Mouse (Mus musculus): ENCODE measurements around the gene Cnst. TPM values are rescaled to one million over a fixed set of nuclear protein-coding genes. Genes with fewer than 3 reads are reported as not detected.

The Cnst gene
- polyA plus RNA-seq, 1 experiment from 2014 or later = 6.3 TPM

- H3K79me2 ChIP-seq (ENCODE audit: inconsistent target) = no peaks in the 10 kb centered on the region
- no peak overlapping the region for H3K27ac ChIP-seq
- WGBS (ENCODE audit: missing documents) = 88% methylated on average over 7 of the region's 7 CpGs
- H3K4me3 ChIP-seq (ENCODE audit: inconsistent target) = no peak overlapping the region
- no peaks in the 10 kb centered on the region for H3K36me3 ChIP-seq (ENCODE audit: inconsistent target)
Observed at GRCm38 (mm10) chr1:179592972-179593371, 46.8 kb downstream of the Cnst start.

GRCm38 (mm10) chr1:179598386-179598785 lies 52.2 kb downstream of the Cnst start:
- 91% methylated on average over 5 of the region's 6 CpGs for WGBS (ENCODE audit: missing documents)
- H3K36me3 ChIP-seq (ENCODE audit: inconsistent target) = no peaks in the 10 kb centered on the region
- H3K4me3 ChIP-seq (ENCODE audit: inconsistent target) = no peak overlapping the region
- no peaks in the 10 kb centered on the region for H3K79me2 ChIP-seq (ENCODE audit: inconsistent target)
- no peak overlapping the region for H3K27ac ChIP-seq

- 78% methylated on average over 3 of the region's 3 CpGs for WGBS (ENCODE audit: missing documents)
- Histone ChIP-seq H3K27ac (no peak overlapping the region), H3K79me2 (ENCODE audit: inconsistent target) (no peaks in the 10 kb centered on the region), H3K4me3 (ENCODE audit: inconsistent target) (no peak overlapping the region), H3K36me3 (ENCODE audit: inconsistent target) (no peaks in the 10 kb centered on the region)
Observed at GRCm38 (mm10) chr1:179604526-179604925, 58.4 kb downstream of the Cnst start.

- no peak overlapping the region for H3K27ac ChIP-seq
- WGBS (ENCODE audit: missing documents) = 80% methylated on average over 9 of the region's 9 CpGs
- no peaks in the 10 kb centered on the region for H3K36me3 ChIP-seq (ENCODE audit: inconsistent target)
- no peaks in the 10 kb centered on the region for H3K79me2 ChIP-seq (ENCODE audit: inconsistent target)
- no peak overlapping the region for H3K4me3 ChIP-seq (ENCODE audit: inconsistent target)
Observed at GRCm38 (mm10) chr1:179606004-179606723, 60.0 kb downstream of the Cnst start.

- Histone ChIP-seq H3K36me3 (ENCODE audit: inconsistent target) (no peaks in the 10 kb centered on the region), H3K27ac (no peak overlapping the region), H3K4me3 (ENCODE audit: inconsistent target) (no peak overlapping the region), H3K79me2 (ENCODE audit: inconsistent target) (no peaks in the 10 kb centered on the region)
- 95% methylated on average over 8 of the region's 8 CpGs for WGBS (ENCODE audit: missing documents)
Observed at GRCm38 (mm10) chr1:179608521-179608920, 62.4 kb downstream of the Cnst start.

GRCm38 (mm10) chr1:179609724-179610505 lies 63.7 kb downstream of the Cnst start:
- no peak overlapping the region for H3K27ac ChIP-seq
- H3K4me3 ChIP-seq (ENCODE audit: inconsistent target) = no peak overlapping the region
- WGBS (ENCODE audit: missing documents) = 94% methylated on average over 25 of the region's 26 CpGs
- H3K79me2 ChIP-seq (ENCODE audit: inconsistent target) = no peaks in the 10 kb centered on the region
- no peaks in the 10 kb centered on the region for H3K36me3 ChIP-seq (ENCODE audit: inconsistent target)

GRCm38 (mm10) chr1:179611182-179611581 lies 65.0 kb downstream of the Cnst start:
- H3K27ac ChIP-seq = no peak overlapping the region
- H3K36me3 ChIP-seq (ENCODE audit: inconsistent target) = no peaks in the 10 kb centered on the region
- H3K79me2 ChIP-seq (ENCODE audit: inconsistent target) = no peaks in the 10 kb centered on the region
- 84% methylated on average over 5 of the region's 5 CpGs for WGBS (ENCODE audit: missing documents)
- no peak overlapping the region for H3K4me3 ChIP-seq (ENCODE audit: inconsistent target)

DNA sequence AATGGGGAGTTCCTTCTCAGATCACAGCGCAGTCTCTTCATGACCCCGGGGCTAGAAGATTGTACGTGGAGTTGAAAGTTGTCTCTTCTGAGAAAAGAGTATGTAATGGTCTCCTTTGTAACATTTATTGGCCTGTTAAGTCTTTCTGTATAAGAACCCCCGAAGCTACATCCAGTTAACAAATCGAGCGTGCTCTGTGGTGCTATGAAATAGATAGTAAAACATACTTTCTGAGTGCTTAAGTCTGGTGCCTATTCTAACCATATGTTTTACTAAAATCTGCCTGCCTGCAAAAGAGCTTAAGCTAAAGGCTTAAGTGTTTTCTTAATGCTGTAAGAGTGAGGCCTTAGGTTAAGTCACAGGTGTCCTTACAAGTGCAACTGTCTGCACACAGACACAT lies 66.2 kb downstream of the Cnst start:
- Histone ChIP-seq H3K79me2 (ENCODE audit: inconsistent target) (no peaks in the 10 kb centered on the region), H3K27ac (no peak overlapping the region), H3K36me3 (ENCODE audit: inconsistent target) (no peaks in the 10 kb centered on the region), H3K4me3 (ENCODE audit: inconsistent target) (no peak overlapping the region)
- WGBS (ENCODE audit: missing documents) = 93% methylated on average over 6 of the region's 6 CpGs

GRCm38 (mm10) chr1:179612986-179613505 lies 66.9 kb downstream of the Cnst start:
- WGBS (ENCODE audit: missing documents) = 93% methylated on average over 9 of the region's 9 CpGs
- H3K36me3 ChIP-seq (ENCODE audit: inconsistent target) = no peaks in the 10 kb centered on the region
- H3K79me2 ChIP-seq (ENCODE audit: inconsistent target) = no peaks in the 10 kb centered on the region
- no peak overlapping the region for H3K27ac ChIP-seq
- H3K4me3 ChIP-seq (ENCODE audit: inconsistent target) = no peak overlapping the region

DNA sequence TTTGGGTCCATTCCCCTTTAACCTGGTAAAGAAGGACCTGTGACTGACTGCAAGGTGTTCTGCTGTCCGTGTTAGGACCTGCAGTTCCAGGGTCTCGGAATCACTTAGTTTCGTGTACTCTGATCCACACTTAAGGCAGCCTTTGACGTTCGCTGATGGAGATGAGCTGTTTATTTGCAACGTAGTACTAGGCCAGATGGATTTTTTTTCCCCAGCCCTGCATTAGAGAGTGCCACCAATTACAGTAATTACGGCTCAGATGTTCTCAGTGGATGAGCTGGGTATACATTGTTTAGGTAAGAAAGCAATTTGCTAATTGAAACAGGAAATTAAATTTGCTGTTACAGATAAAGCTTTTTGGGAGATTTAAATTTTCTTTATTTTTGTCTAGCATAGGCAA lies 71.3 kb downstream of the Cnst start:
- Histone ChIP-seq H3K27ac (no peak overlapping the region), H3K79me2 (ENCODE audit: inconsistent target) (no peaks in the 10 kb centered on the region), H3K4me3 (ENCODE audit: inconsistent target) (no peak overlapping the region), H3K36me3 (ENCODE audit: inconsistent target) (no peaks in the 10 kb centered on the region)
- 92% methylated on average over 7 of the region's 7 CpGs for WGBS (ENCODE audit: missing documents)

- H3K36me3 ChIP-seq (ENCODE audit: inconsistent target) = peaks cover 7% of the 10 kb centered on the region; the same call in 1 of the 2 replicates
- 96% methylated on average over 10 of the region's 12 CpGs for WGBS (ENCODE audit: missing documents)
Observed at GRCm38 (mm10) chr1:179622665-179623064, 76.5 kb downstream of the Cnst start.

GRCm38 (mm10) chr1:179623657-179624056 lies 77.5 kb downstream of the Cnst start:
- WGBS (ENCODE audit: missing documents) = 58% methylated on average over 4 of the region's 4 CpGs
- H3K79me2 ChIP-seq (ENCODE audit: inconsistent target) = no peaks in the 10 kb centered on the region
- peaks cover 7% of the 10 kb centered on the region; the same call in 1 of the 2 replicates for H3K36me3 ChIP-seq (ENCODE audit: inconsistent target)
- no peak overlapping the region for H3K27ac ChIP-seq
- no peak overlapping the region for H3K4me3 ChIP-seq (ENCODE audit: inconsistent target)

More at GRCm38 (mm10) chr1:179622665-179623064, 76.5 kb downstream of the Cnst start:
- H3K4me3 ChIP-seq (ENCODE audit: inconsistent target) = no peak overlapping the region
- no peaks in the 10 kb centered on the region for H3K79me2 ChIP-seq (ENCODE audit: inconsistent target)
- H3K27ac ChIP-seq = no peak overlapping the region

DNA sequence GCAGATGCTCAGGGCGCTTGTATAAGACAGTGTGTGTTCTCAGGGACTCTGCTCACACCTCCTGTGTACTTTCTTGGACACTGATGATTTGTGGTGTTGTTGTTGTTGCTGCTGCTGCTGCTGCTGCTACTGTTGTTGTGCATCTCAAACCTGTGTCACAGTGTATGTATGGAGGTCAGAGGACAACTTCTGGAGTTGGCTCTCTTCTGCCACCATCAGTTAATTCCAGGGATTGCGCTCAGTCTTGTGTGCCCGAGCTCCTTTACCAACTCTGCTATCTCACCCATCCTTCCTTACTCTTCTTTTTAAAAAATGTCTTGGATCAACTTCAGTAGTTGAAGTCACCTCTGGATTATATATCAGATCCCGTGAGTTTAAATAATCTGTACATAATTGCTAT lies 78.2 kb downstream of the Cnst start:
- peaks cover 7% of the 10 kb centered on the region; the same call in 1 of the 2 replicates for H3K36me3 ChIP-seq (ENCODE audit: inconsistent target)
- no peaks in the 10 kb centered on the region for H3K79me2 ChIP-seq (ENCODE audit: inconsistent target)
- no peak overlapping the region for H3K4me3 ChIP-seq (ENCODE audit: inconsistent target)
- 81% methylated on average over 4 of the region's 4 CpGs for WGBS (ENCODE audit: missing documents)
- H3K27ac ChIP-seq = no peak overlapping the region

DNA sequence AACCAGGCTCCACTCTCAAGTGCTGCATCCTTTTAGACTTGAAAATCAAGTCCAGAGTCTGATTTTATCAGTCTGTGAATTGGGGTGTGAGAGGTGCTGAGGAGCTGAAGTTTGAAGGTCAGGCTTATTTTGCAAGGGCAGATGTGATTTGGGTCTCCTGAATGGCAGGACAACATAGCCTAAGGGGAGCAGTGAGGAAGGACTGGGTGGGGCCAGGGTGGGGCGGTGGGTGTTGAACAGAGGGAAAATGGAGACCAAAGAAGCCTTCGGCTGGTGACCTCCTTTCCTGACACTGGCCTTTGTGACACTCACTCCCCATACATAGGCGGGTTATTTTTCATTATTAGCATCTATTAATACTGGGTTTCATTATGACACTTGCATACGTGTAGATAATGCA lies 81.7 kb downstream of the Cnst start:
- H3K27ac ChIP-seq = no peak overlapping the region
- no peak overlapping the region for H3K4me3 ChIP-seq (ENCODE audit: inconsistent target)
- peaks cover 7% of the 10 kb centered on the region; the same call in 1 of the 2 replicates for H3K36me3 ChIP-seq (ENCODE audit: inconsistent target)
- 93% methylated on average over 4 of the region's 4 CpGs for WGBS (ENCODE audit: missing documents)
- no peaks in the 10 kb centered on the region for H3K79me2 ChIP-seq (ENCODE audit: inconsistent target)

Data from macrophage (primary cell).